Mouse (Mus musculus) intestine, embryonic 14.5 days (tissue): ENCODE results near the gene Rab2b. TPM values are rescaled to one million over a fixed set of nuclear protein-coding genes. Genes with fewer than 3 reads are reported as not detected.

Experiments
- polyA plus RNA-seq: library from polyadenylated mRNA; unstranded; fragments of >200 nt; fragmentation: Nextera tagmentation; extraction: Ambion mirVana; gene quantifications from 2 replicates; pipeline ENCODE4 v1.2.1, GENCODE M21; 2014

Rab2b gene
- polyA plus RNA-seq, 1 experiment from 2014 or later = 21.0 TPM

Other genes with a start within 250 kb of the Rab2b start
- not detected in 2 replicates for gene Olfr221, start 237.1 kb downstream of the Rab2b start, polyA plus RNA-seq
- 530 and 607 TPM in 2 replicates for gene Hnrnpc, start 175.5 kb downstream of the Rab2b start, polyA plus RNA-seq
- gene Rpgrip1, start 168.8 kb downstream of the Rab2b start, polyA plus RNA-seq = 76.9 and 83.0 TPM in 2 replicates
- gene Supt16, start 82.1 kb downstream of the Rab2b start, polyA plus RNA-seq = 68.9 and 73.5 TPM in 2 replicates
- gene Chd8, start 21.8 kb downstream of the Rab2b start, polyA plus RNA-seq = 47.4 and 50.6 TPM in 2 replicates
- 34.3 and 44.9 TPM in 2 replicates for gene Tox4, start 399 bp downstream of the Rab2b start, polyA plus RNA-seq
- gene Mettl3, start 25.6 kb upstream of the Rab2b start, polyA plus RNA-seq = 37.0 and 43.5 TPM in 2 replicates
- gene Sall2, start 49.2 kb upstream of the Rab2b start, polyA plus RNA-seq = 15.2 and 16.2 TPM in 2 replicates
- not detected in 2 replicates for gene Olfr1513, start 76.9 kb upstream of the Rab2b start, polyA plus RNA-seq
- gene Olfr1512, start 99.6 kb upstream of the Rab2b start, polyA plus RNA-seq = not detected in 2 replicates
- not detected in 2 replicates for gene Olfr1511, start 117.8 kb upstream of the Rab2b start, polyA plus RNA-seq
- gene Olfr1510, start 134.8 kb upstream of the Rab2b start, polyA plus RNA-seq = not detected in 2 replicates
- gene Olfr1509, start 163.4 kb upstream of the Rab2b start, polyA plus RNA-seq = not detected in 2 replicates
- not detected in 2 replicates for gene Olfr1508, start 187.9 kb upstream of the Rab2b start, polyA plus RNA-seq
- gene Olfr1507, start 216.2 kb upstream of the Rab2b start, polyA plus RNA-seq = not detected in 2 replicates